Mouse (Mus musculus) heart, adult 2 months (tissue): ENCODE data around the gene Rab3il1.

Source experiments
- CTCF ChIP-seq: fragments of 200-600 bp; IDR thresholded peaks from 2 replicates; pipeline ENCODE4 v1.8.1; 2022; ENCODE audit warnings: antibody characterized with exemption, mild to moderate bottlenecking, moderate library complexity
- EP300 ChIP-seq: fragments of 200-500 bp; IDR thresholded peaks from 2 replicates; pipeline ENCODE4 v1.6.1; 2011; ENCODE audit warnings: low read depth, low read length, control low read depth; ENCODE audit not compliant: insufficient read depth

DNA sequence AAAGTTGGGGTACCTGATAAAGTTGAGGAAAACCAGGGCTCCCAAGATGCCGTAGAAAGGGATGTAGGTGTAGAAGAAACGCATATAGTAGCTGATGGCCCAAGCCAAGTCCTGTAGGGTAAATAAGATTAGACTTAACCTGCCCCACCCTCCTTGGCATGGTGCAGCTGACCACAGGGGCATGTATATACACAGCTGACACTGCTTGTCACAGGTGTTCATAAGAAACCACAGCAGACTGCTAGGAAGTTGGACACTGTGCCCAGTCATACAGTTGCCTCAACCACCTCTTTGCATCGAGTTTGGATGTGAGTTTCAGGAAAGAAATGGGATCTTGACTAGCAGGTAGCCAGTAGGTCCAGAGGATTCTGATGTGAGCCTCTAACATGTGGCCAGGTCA lies 65.0 kb downstream of the Rab3il1 start:
- TF ChIP-seq CTCF = no peak
- no peak for TF ChIP-seq EP300
